Mouse (Mus musculus) effector memory CD4-positive, alpha-beta T cell, adult 5 months (primary cell): ENCODE results near the gene Ass1. TPM values are rescaled to one million over a fixed set of nuclear protein-coding genes. Genes with fewer than 3 reads are reported as not detected.

Source experiments
- polyA plus RNA-seq: library from polyadenylated mRNA; unstranded; fragments of 100-300 nt; shearing (Covaris generic); gene quantifications from one replicate; pipeline ENCODE4 v1.2.1, GENCODE M21; 2017

Ass1 gene
- polyA plus RNA-seq = 83.7 TPM

GRCm38 (mm10) chr2:31469931-31470682 is at the start of gene Ass1:
Gene Ass1, plus strand, starts transcription at chr2:31470207.

Other genes with a start within 250 kb of the Ass1 start
- not detected for gene Ncs1, start 224.4 kb upstream of the Ass1 start, polyA plus RNA-seq
- 0.10 TPM for gene Hmcn2, start 155.8 kb upstream of the Ass1 start, polyA plus RNA-seq
- gene Fubp3, start 102.4 kb downstream of the Ass1 start, polyA plus RNA-seq = 28.4 TPM
- gene Prdm12, start 169.8 kb downstream of the Ass1 start, polyA plus RNA-seq = not detected
- 35.4 TPM for gene Exosc2, start 200.5 kb downstream of the Ass1 start, polyA plus RNA-seq
- 20.7 TPM for gene Abl1, start 218.2 kb downstream of the Ass1 start, polyA plus RNA-seq